Mouse (Mus musculus) pancreas, adult 10 weeks (tissue): ENCODE results near the gene Foxn4. TPM values are rescaled to one million over a fixed set of nuclear protein-coding genes. Genes with fewer than 3 reads are reported as not detected.

Source experiments
- polyA plus RNA-seq: library from polyadenylated mRNA; stranded (reverse); fragments of 350-450 nt; fragmentation: Illumina TruSeq; extraction: RNeasy Lipid Tissue Mini Kit (QIAGEN cat#74804); gene quantifications from one replicate; pipeline ENCODE4 v1.2.3, GENCODE M21; 2015; ENCODE audit warnings: low read depth, low replicate concordance; ENCODE audit not compliant: insufficient read depth

Gene Foxn4
- not detected for polyA plus RNA-seq

DNA sequence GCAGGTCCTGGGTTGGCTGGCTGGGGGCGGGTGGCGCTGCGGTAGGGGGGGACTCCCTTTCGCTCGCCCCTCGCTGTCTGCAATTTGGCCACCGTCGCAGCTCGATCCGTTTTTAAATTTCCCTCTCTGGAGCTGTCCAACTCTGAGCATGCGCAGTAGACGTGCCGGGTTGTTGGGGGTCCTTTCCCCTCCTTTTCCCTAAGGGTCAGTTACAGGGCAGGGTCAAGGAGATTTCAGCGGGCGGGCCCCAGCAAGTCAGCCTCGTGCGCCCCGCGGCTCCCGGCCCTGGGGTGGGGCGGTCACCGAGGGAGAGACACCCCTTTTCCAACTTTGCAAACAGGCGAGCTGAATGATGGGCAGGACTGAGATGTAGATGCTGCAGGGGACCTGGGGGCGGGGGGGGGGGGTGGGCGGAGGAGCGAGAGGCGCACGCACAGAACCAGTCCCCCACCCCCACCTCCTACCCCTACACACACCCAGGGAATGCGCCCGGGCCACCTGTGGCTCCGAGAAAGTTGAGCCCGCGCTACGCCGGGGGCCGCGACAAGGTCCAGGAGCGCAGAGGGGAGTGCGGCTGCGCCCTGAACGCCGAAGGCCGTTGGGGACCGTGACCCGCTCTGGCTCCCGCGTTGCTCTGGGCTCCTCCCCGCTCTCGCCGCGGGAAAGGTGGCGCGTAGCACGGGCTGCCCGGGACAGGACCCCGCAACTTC, at the start of gene Foxn4:
TSS of gene Foxn4 (minus strand) at position 115 of the 710 bp plus-strand sequence.

GRCm38 (mm10) chr5:114288874-114289273, 15.3 kb upstream of the Foxn4 start, which contains the start of gene Myo1h:
Myo1h (plus strand) TSS chr5:114289166.

Other genes starting within 250 kb of the Foxn4 start
- 3.7 TPM for gene Usp30, start 208.3 kb downstream of the Foxn4 start, polyA plus RNA-seq
- 0.46 TPM for gene Svop, start 182.2 kb downstream of the Foxn4 start, polyA plus RNA-seq
- gene Alkbh2, start 145.6 kb downstream of the Foxn4 start, polyA plus RNA-seq: 3.9 TPM
- 2.3 TPM for gene Ung, start 143.4 kb downstream of the Foxn4 start, polyA plus RNA-seq
- gene Acacb, start 127.3 kb downstream of the Foxn4 start, polyA plus RNA-seq: 9.0 TPM
- not detected for gene Myo1h, start 15.4 kb upstream of the Foxn4 start, polyA plus RNA-seq
- 31.0 TPM for gene Kctd10, start 106.7 kb upstream of the Foxn4 start, polyA plus RNA-seq
- gene Ube3b, start 106.8 kb upstream of the Foxn4 start, polyA plus RNA-seq: 12.1 TPM
- 1.9 TPM for gene Mmab, start 170.3 kb upstream of the Foxn4 start, polyA plus RNA-seq
- 2.5 TPM for gene Mvk, start 170.5 kb upstream of the Foxn4 start, polyA plus RNA-seq